Mouse (Mus musculus) bone marrow macrophage, adult 2 months (primary cell): Measurements from ENCODE around the gene Trim26.

Experiments
- CTCF ChIP-seq: IDR thresholded peaks from 2 replicates; pipeline ENCODE4 v1.5.1; 2012; ENCODE audit warnings: low read depth, mild to moderate bottlenecking, low read length, moderate library complexity
- POLR2A ChIP-seq: IDR thresholded peaks from 2 replicates; pipeline ENCODE4 v1.6.1; 2012; ENCODE audit warnings: mild to moderate bottlenecking, low read depth, low read length, borderline replicate concordance

DNA sequence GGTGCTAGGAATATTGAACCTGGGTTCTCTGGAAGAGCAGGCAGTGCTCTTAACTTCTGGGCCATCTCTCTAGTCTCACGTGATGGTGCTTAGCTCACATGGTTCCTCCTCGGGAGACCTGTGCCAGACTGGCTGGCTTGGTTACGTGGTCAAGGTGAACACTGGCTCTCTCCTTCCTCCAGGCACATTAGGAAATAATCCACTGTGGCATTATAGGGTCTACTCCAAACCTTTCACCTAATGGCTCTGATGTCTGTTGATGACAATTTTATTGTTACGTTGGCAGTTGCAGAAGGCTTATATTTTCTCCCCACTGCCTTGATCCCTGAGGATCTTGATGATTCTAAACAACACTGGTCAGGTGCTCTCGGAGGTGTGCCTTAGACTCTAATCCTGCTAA, 12.0 kb downstream of the Trim26 start:
- TF ChIP-seq CTCF = no peak
- TF ChIP-seq POLR2A = no peak
